Mouse (Mus musculus) heart, postnatal 14 days (tissue): ENCODE measurements around the gene Hs6st3. TPM values are rescaled to one million over a fixed set of nuclear protein-coding genes. Genes with fewer than 3 reads are reported as not detected.
"Not testable (repeated sequence)": the region's sequence is repeated elsewhere in the genome, so short reads cannot be mapped to it uniquely, and the experiment has no call there.

ENCODE experiments used
- DNase-seq, 2 experiments: peaks; one replicate each; pipeline ENCODE4 v3.0.0; 2021 to 2022
- intact Hi-C: fragments of 180-260 bp; cut with DNase I; formaldehyde crosslinking; loops from one replicate; pipeline ENCODE4 v1.15.1; 2025
- total RNA-seq, 2 experiments: library from RNA; stranded (reverse); gene quantifications; 2 replicates each; pipeline ENCODE4 v1.2.3; 2021

Hs6st3 gene
- total RNA-seq, 2 experiments from 2014 or later = not detected

GRCm38 (mm10) chr14:119587365-119587764 lies 449.2 kb downstream of the Hs6st3 start:
- DNase-seq, intact Hi-C loops: not testable (repeated sequence)

GRCm38 (mm10) chr14:119604327-119604726 lies 466.2 kb downstream of the Hs6st3 start:
- no peak for DNase-seq
- intact Hi-C loops = no loop called here

DNA sequence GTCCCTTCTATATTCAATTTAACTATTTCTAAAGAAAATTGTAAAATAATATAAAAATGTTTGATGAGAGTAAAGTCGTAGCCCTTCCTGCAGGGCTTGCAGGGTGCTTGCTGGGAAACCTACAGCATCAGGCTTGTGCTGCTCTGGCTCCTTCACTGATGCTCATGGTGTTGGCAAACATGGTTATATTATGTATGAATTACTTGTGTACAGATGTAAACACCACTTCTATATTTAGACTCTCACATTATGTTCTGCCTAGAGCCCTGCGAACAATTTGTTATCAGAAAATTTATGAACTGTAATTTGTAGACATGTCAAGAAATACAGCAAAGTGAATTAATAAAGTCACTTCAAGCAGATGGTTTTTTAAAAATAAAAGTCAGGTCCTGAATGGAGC lies 474.7 kb downstream of the Hs6st3 start:
- DNase-seq = no peak
- intact Hi-C loops = no loop called here

GRCm38 (mm10) chr14:119629127-119629526 lies 491.0 kb downstream of the Hs6st3 start:
- no peak for DNase-seq
- intact Hi-C loops = no loop called here

DNA sequence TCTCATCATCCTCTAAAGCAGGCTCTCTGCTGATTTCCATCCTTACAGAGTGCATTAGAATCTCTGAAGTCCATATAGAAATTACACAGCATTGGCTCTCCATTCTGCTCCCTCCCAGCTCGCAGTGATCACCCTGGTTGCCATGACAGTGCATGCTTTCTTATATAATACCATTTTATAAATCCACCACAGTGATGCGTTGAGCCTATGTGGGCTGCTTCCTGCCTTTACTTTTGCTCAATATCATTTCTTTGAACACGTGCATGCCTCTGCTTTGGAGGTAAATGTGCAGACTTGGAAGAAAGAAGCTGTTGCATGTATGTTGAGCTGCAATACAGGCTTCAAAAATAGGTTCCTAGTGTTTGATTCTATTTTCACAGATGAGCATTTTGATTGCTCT lies 494.9 kb downstream of the Hs6st3 start:
- intact Hi-C loops = no loop called here
- DNase-seq = no peak

DNA sequence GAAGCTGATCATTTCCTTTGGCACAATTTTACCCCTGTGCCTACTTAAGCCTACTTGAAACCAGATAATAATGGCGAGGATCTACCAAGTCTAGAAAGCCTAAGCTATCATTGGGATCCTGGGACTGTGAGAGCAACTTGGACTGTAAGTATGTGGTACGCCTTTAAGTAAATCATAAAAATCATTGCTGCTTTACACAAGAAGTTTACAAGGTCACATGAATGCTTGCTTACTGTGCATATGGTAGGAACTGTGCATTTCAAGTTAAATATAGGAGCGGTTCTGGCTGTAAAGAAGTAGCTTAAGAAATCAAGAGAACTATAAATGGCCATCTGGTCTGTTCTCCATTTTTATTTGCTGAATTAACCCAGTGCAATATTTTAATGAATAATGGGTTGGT lies 495.5 kb downstream of the Hs6st3 start:
- intact Hi-C loops = no loop called here

DNA sequence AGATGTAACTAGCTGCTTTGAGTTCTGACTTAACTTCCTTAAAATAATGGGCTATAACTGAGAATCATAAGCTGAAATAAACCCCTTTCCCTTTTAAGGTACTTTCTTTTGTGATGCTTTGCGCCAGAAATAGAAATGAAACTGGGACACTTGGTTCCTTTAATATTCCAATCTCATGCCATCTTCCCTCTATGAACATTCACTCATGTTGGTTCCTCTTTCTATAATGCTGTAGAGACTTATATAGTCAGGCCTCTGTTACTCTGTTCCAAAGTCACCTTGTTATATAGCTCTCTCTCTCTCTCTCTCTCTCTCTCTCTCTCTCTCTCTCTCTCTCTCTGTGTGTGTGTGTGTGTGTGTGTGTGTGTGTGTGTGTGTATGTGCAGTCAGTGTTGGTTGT lies 504.7 kb downstream of the Hs6st3 start:
- DNase-seq = no peak
- intact Hi-C loops = no loop called here

More for the DNA sequence above, 495.5 kb downstream of the Hs6st3 start:
- DNase-seq = no peak

DNA sequence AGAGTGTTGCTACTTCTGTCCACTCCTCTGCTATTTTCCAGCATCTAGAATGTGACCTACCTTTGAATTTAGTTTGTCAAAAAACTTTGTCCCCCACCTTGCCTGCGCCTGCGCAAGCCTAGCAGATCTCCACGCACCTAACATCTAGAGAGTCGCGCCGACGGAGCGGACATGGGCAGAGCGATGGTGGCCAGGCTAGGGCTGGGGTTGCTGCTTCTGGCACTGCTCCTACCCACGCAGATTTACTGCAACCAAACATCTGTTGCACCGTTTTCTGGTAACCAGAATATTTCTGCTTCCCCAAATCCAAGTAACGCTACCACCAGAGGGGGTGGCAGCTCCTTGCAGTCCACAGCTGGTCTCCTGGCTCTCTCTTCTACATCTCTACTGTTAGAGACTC lies 505.7 kb downstream of the Hs6st3 start:
- intact Hi-C loops = no loop called here
- no peak for DNase-seq

DNA sequence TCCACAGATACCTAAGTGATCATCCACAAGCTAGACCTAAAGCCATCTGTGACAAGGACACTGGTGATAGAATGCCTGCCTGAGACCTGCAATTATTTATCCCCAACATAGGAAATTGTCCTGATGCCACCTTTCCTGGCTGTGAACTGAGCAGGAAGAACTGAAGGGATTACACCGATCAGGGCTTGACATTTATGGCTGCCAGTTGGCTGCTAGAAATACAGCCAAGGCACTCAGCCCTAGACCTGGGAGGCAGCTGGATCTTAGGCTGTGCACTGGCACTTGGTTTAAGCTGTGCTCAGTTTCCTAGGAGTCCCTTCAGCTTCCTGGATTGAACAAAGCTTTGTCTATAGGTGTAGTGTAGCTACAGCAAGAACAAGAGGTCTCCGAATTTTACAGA lies 518.8 kb downstream of the Hs6st3 start:
- no peak for DNase-seq
- intact Hi-C loops = no loop called here

DNA sequence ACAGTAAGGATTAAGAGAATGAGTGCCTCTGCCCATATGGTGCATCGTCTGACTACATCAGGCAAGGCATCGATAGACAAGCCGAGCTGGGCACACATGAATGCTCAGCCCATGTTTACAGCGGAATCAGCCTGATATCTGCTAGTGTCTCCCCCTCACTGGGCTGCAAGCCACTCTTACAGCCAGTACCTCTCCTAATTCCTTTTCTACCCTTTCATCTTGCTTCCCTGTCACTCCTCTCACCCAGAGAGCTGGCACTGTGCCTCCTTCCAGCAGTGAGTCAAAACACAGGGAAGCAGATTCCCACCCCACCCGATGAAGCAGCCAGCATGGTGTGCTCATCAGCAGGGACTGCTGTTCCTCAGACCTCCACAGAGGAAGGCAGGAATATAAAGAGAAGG lies 527.6 kb downstream of the Hs6st3 start:
- intact Hi-C loops = no loop called here
- DNase-seq = peak in 1 of 2 experiments; percentile 19

DNA sequence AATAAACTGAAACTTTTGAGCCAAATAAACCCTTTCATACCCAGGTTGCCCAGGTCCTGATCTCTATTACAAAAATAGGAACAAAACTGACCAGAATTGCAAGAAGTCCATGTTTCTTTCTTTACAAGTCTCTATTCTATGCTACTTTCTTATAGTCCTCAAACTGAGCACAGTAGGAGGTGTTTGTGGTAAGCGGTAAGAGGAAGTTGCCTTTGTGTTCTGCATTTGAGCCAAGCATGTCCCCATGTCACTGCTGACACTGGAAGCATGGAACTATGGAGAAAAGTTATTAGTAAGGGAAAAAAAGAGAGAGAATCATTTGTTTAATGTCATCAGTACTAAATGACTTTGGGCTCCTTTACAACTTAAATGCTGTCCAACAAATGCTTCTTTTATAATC lies 529.3 kb downstream of the Hs6st3 start:
- no peak for DNase-seq
- intact Hi-C loops = no loop called here

- intact Hi-C loops = no loop called here
- DNase-seq = no peak
Observed at GRCm38 (mm10) chr14:119670836-119671587, 532.9 kb downstream of the Hs6st3 start.

- intact Hi-C loops = no loop called here
- no peak for DNase-seq
Observed at GRCm38 (mm10) chr14:119678574-119678973, 540.4 kb downstream of the Hs6st3 start.

- DNase-seq = no peak
- intact Hi-C loops = no loop called here
Observed at GRCm38 (mm10) chr14:119680052-119680451, 541.9 kb downstream of the Hs6st3 start.

DNA sequence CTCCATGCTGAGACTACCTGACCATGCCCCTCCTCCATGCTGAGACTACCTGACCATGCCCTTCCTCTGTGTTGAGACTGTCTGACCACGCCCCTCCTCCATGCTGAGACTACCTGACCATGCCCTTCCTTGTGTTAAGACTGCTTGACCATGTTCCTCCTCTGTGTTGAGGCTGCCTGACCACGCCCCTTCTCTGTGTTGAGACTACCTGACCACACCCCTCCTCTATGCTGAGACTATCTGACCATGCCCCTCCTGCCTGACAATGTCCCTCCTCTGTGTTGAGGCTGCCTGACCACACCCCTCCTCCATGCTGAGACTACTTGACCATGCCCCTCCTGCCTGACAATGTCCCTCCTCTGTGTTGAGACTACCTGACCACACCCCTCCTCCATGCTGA lies 549.7 kb downstream of the Hs6st3 start:
- intact Hi-C loops = no loop called here
- DNase-seq = no peak

DNA sequence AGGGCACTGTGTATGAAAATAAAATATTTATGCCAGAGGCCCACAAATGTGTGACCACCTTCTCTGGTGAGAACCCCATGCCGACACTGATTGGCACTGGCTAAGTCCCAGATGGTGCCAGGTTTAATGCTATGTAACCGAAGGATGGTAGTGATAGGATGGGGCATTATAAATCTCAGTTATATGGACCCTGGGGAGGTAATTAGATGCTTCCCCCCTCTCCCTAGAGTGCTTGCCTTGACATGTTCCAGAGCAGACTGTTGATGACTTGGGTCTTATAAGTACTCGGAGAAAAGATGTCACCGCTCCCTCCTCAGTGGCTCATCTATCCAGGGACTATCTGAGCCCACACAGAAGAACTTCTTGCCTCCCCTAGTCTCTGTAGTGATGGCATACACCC lies 561.8 kb downstream of the Hs6st3 start:
- intact Hi-C loops = no loop called here
- DNase-seq = no peak

GRCm38 (mm10) chr14:119714712-119715111 lies 576.6 kb downstream of the Hs6st3 start:
- DNase-seq = no peak
- intact Hi-C loops = no loop called here

- DNase-seq = no peak
- intact Hi-C loops = no loop called here
Observed at GRCm38 (mm10) chr14:119717323-119717722, 579.2 kb downstream of the Hs6st3 start.

DNA sequence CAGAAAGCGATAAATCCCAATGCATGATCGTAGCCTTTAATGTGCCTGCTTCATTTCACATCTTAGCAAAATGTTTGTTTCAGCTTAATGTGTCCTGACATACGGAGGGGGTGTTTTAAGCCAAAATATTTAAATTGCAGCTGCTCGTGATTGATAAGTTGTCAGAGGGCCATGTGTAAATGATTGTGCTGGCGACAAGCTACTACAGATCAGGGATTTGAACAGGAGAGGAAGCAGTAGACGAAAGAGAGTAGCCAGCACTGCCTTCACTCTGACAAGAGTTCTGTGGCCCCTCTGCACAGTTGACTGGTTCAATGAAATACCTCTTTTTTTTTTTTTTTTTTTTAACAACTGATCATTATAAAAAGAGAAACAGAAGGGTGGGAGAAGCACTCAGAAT lies 587.0 kb downstream of the Hs6st3 start:
- intact Hi-C loops = no loop called here
- no peak for DNase-seq

- intact Hi-C loops = no loop called here
- no peak for DNase-seq
Observed at GRCm38 (mm10) chr14:119731436-119732080, 593.4 kb downstream of the Hs6st3 start.

DNA sequence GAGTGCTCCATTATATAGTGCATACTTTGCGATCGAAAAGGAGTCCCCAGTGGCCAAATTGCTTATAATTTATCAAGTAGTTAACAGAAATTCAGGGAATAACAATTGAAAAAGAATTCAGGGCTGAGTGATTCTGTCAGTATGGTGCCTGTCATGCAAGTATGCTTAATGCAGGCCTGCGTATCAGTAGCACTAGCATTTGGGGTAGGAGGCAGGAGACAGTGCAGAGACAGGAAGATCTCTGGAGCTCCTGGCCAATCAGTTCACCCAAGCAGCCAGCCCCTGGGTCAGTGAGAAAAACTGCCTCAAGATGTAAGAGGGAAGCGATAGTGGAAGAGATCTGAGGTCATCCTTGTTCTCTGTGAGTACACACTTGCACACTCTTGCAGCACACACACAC lies 594.1 kb downstream of the Hs6st3 start:
- no peak for DNase-seq
- intact Hi-C loops = no loop called here

DNA sequence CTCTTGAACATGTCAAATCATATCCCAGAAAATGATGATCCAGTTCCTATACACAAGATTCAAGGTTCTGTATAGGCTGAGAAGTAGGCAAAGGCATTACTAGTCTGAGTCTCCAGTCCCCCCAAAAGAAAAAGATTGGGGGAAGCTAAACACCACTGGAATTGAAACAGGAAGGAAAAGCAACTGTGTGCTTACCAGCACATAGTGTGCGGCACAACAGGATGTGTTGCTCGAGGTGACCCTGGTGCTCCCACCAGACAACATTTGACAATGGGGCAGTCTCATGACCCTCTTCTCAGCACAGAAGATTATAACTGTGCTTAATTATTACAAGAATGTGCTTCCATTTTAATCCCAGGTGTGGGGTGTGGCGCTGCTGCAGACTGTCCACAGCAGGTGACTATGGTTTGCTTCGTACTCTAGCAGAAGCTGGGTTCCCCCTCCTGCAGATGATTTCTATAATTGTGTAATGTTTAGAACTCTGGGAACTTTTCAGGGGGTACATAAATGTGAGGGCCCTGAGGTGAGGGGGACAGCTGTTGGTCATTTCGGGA lies 599.3 kb downstream of the Hs6st3 start:
- DNase-seq = no peak
- intact Hi-C loops = no loop called here
